In genomic region chr10:120794391-120794817, GRCm38 (mm10) we compare ENCODE assay signal across 8 mouse cellular contexts.
DNase-seq lines count a peak whose midpoint lies in the region; ATAC-seq and TF ChIP-seq lines count a peak whose summit lies in the region.

No protein-coding gene starts in this region.

- TF ChIP-seq EP300 in liver, postnatal 0 days (IDR thresholded peaks at IDR 0.05; ENCODE audit: low read depth) = no peak

- H3K9ac ChIP-seq in heart, embryonic 13.5 days = peak overlapping the region; percentile 19; the same call in 1 of the 2 replicates
- no peak overlapping the region for H3K9ac ChIP-seq in forebrain, embryonic 15.5 days (replicated peaks)
- no peak overlapping the region for H3K9ac ChIP-seq in liver, postnatal 0 days (replicated peaks)

- ATAC-seq in heart, embryonic 13.5 days (ENCODE audit: extremely low read depth, insufficient number of reproducible peaks, low FRiP score, low TSS enrichment) = no peak
- no peak for ATAC-seq in forebrain, embryonic 15.5 days (replicated peaks)
- ATAC-seq in liver, postnatal 0 days = no peak

- H3K27ac ChIP-seq in heart, embryonic 13.5 days (replicated peaks) = peak overlapping the region; percentile 69
- no peak overlapping the region for H3K27ac ChIP-seq in forebrain, embryonic 15.5 days (replicated peaks)
- no peak overlapping the region for H3K27ac ChIP-seq in liver, postnatal 0 days (ENCODE audit: low read depth)

- peaks cover 60% of the 10 kb centered on the region for H3K4me1 ChIP-seq in heart, embryonic 13.5 days
- peaks cover 7% of the 10 kb centered on the region; the same call in 1 of the 2 replicates for H3K4me1 ChIP-seq in forebrain, embryonic 15.5 days
- H3K4me1 ChIP-seq in liver, postnatal 0 days (ENCODE audit: insufficient read depth) = no peaks in the 10 kb centered on the region

- peaks cover 43% of the 10 kb centered on the region for H3K36me3 ChIP-seq in heart, embryonic 13.5 days
- H3K36me3 ChIP-seq in forebrain, embryonic 15.5 days = no peaks in the 10 kb centered on the region
- H3K36me3 ChIP-seq in liver, postnatal 0 days (replicated peaks; ENCODE audit: insufficient read depth, low read length) = no peaks in the 10 kb centered on the region

- peak overlapping the region; percentile 46 for H3K4me2 ChIP-seq in heart, embryonic 13.5 days
- H3K4me2 ChIP-seq in forebrain, embryonic 15.5 days (replicated peaks) = peak overlapping the region; percentile 30
- peak overlapping the region; percentile 18; the same call in 1 of the 2 replicates for H3K4me2 ChIP-seq in liver, postnatal 0 days (ENCODE audit: low read depth, low read length)

- no peak overlapping the region; the same call in 1 of the 2 replicates for H3K4me3 ChIP-seq in heart, embryonic 13.5 days
- H3K4me3 ChIP-seq in forebrain, embryonic 15.5 days = no peak overlapping the region
- no peak overlapping the region for H3K4me3 ChIP-seq in liver, postnatal 0 days (ENCODE audit: low read depth, low read length)

- no peak for DNase-seq in heart, postnatal 10 days
- peak; percentile 41 for DNase-seq in embryo, embryonic 10 days (ENCODE audit: low spot score)
- DNase-seq in liver, postnatal 0 days = no peak
- DNase-seq in right cerebral cortex, adult 2 months (ENCODE audit: low spot score in 2 of 2) = no peak
- no peak for DNase-seq in gastrocnemius, postnatal 10 days
- no peak for DNase-seq in thymus, adult 18-20 months

- no peak for TF ChIP-seq CTCF in liver, postnatal 0 days (IDR thresholded peaks at IDR 0.05; ENCODE audit: low read depth)

- 11% methylated on average over 13 of the region's 13 CpGs for WGBS in heart, embryonic 13.5 days
- WGBS in forebrain, embryonic 15.5 days = 29% methylated on average over 13 of the region's 13 CpGs
- 20% methylated on average over 13 of the region's 13 CpGs for whole genome bisulfite sequencing in liver, postnatal 0 days (ENCODE audit: insufficient replicate concordance)

- intact Hi-C loops in heart, postnatal 10 days (cut with DNase I) = no loop called here

- no peaks in the 10 kb centered on the region for H3K27me3 ChIP-seq in heart, embryonic 13.5 days (replicated peaks)
- H3K27me3 ChIP-seq in forebrain, embryonic 15.5 days = no peaks in the 10 kb centered on the region
- no peaks in the 10 kb centered on the region for H3K27me3 ChIP-seq in liver, postnatal 0 days (ENCODE audit: insufficient read depth, low read length)

- H3K9me3 ChIP-seq in heart, embryonic 13.5 days = no peaks in the 10 kb centered on the region
- H3K9me3 ChIP-seq in forebrain, embryonic 15.5 days = no peaks in the 10 kb centered on the region
- H3K9me3 ChIP-seq in liver, postnatal 0 days (ENCODE audit: low read length) = no peaks in the 10 kb centered on the region
